Mouse (Mus musculus) kidney, embryonic 16.5 days (tissue): ENCODE measurements around the gene Hadh. TPM values are rescaled to one million over a fixed set of nuclear protein-coding genes. Genes with fewer than 3 reads are reported as not detected.

Source experiments
- ATAC-seq: fragments of 200-750 bp; cut with Nextera tagmentation; 2 replicates; pipeline ENCODE4 v1.8.0; 2017; ENCODE audit warnings: moderate TSS enrichment; ENCODE audit not compliant: low FRiP score, low TSS enrichment
- H3K27ac ChIP-seq: fragments of 300-500 bp; sonication (generic); 2 replicates; pipeline ENCODE4 v1.5.1; 2014; ENCODE audit warnings: low read length
- H3K27me3 ChIP-seq: fragments of 300-500 bp; sonication (generic); 2 replicates; pipeline ENCODE4 v1.6.1; 2014; ENCODE audit warnings: low read length, control low read depth, mixed read lengths; ENCODE audit not compliant: insufficient read depth
- H3K36me3 ChIP-seq: fragments of 300-500 bp; sonication (generic); 2 replicates; pipeline ENCODE4 v1.6.1; 2014; ENCODE audit warnings: low read length, control low read depth, mixed read lengths; ENCODE audit not compliant: insufficient read depth
- H3K4me1 ChIP-seq: fragments of 300-500 bp; sonication (generic); 2 replicates; pipeline ENCODE4 v1.6.1; 2014; ENCODE audit warnings: low read length, control low read depth, mixed read lengths; ENCODE audit not compliant: insufficient read depth
- H3K4me2 ChIP-seq: fragments of 300-500 bp; sonication (generic); replicated peaks from 2 replicates; pipeline ENCODE4 v1.6.1; 2014; ENCODE audit warnings: low read depth, low read length
- H3K4me3 ChIP-seq: fragments of 300-500 bp; sonication (generic); 2 replicates; pipeline ENCODE4 v1.5.1; 2014; ENCODE audit warnings: mild to moderate bottlenecking, low read length
- H3K9ac ChIP-seq: fragments of 300-500 bp; sonication (generic); replicated peaks from 2 replicates; pipeline ENCODE4 v1.6.1; 2014; ENCODE audit warnings: low read length
- H3K9me3 ChIP-seq: fragments of 300-500 bp; sonication (generic); 2 replicates; pipeline ENCODE4 v1.6.1; 2016; ENCODE audit warnings: low read length, control low read depth
- WGBS: fragments of 180-500 bp; shearing (Covaris S2); extraction: QIAGEN DNeasy Blood & Tissue Kit; methylation state at CpG from one replicate; pipeline ENCODE4 v1.1.7; 2014; 5-methylcytosine and 5-hydroxymethylcytosine counted together
- polyA plus RNA-seq: library from polyadenylated mRNA; unstranded; fragments of >200 nt; fragmentation: Nextera tagmentation; extraction: Ambion mirVana; gene quantifications from 2 replicates; pipeline ENCODE4 v1.2.1, GENCODE M21; 2015

Hadh gene
- polyA plus RNA-seq, 1 experiment from 2014 or later = 132 TPM

GRCm38 (mm10) chr3:131237785-131238633 lies 33.9 kb downstream of the Hadh start:
- Histone ChIP-seq H3K4me2 (no peak overlapping the region), H3K9me3 (no peaks in the 10 kb centered on the region), H3K27ac (no peak overlapping the region), H3K9ac (no peak overlapping the region), H3K27me3 (no peaks in the 10 kb centered on the region), H3K4me1 (no peaks in the 10 kb centered on the region), H3K36me3 (peaks cover 16% of the 10 kb centered on the region), H3K4me3 (no peak overlapping the region)
- WGBS = 56% methylated on average over 19 of the region's 19 CpGs
- peak; percentile 80 for ATAC-seq

GRCm38 (mm10) chr3:131237061-131237460 lies 34.8 kb downstream of the Hadh start:
- Histone ChIP-seq H3K4me3 (no peak overlapping the region), H3K27ac (no peak overlapping the region), H3K27me3 (no peaks in the 10 kb centered on the region), H3K9ac (no peak overlapping the region), H3K36me3 (peaks cover 20% of the 10 kb centered on the region), H3K4me1 (no peaks in the 10 kb centered on the region), H3K9me3 (no peaks in the 10 kb centered on the region), H3K4me2 (no peak overlapping the region)
- 86% methylated on average over 6 of the region's 6 CpGs for WGBS
- ATAC-seq = 0 out of 2 replicates have a peak, but pooled peaks have one; percentile 4

GRCm38 (mm10) chr3:131228083-131228482 lies 43.8 kb downstream of the Hadh start:
- ATAC-seq = no peak
- Histone ChIP-seq H3K9ac (no peak overlapping the region), H3K4me1 (no peaks in the 10 kb centered on the region), H3K27me3 (no peaks in the 10 kb centered on the region), H3K36me3 (peaks cover 7% of the 10 kb centered on the region; the same call in 1 of the 2 replicates), H3K4me2 (no peak overlapping the region), H3K27ac (no peak overlapping the region), H3K9me3 (no peaks in the 10 kb centered on the region), H3K4me3 (no peak overlapping the region)
- 78% methylated on average over 6 of the region's 6 CpGs for WGBS

- no peak overlapping the region for H3K27ac ChIP-seq
- H3K27me3 ChIP-seq = no peaks in the 10 kb centered on the region
- ATAC-seq = no peak
- H3K36me3 ChIP-seq = no peaks in the 10 kb centered on the region
- H3K9ac ChIP-seq = no peak overlapping the region
- WGBS = 81% methylated on average over 14 of the region's 14 CpGs
- no peak overlapping the region for H3K4me3 ChIP-seq
- H3K4me2 ChIP-seq = no peak overlapping the region
- H3K4me1 ChIP-seq = peaks cover 7% of the 10 kb centered on the region; the same call in 1 of the 2 replicates
- H3K9me3 ChIP-seq = no peaks in the 10 kb centered on the region
These were observed 53.1 kb downstream of the Hadh start for GRCm38 (mm10) chr3:131218636-131219390.

DNA sequence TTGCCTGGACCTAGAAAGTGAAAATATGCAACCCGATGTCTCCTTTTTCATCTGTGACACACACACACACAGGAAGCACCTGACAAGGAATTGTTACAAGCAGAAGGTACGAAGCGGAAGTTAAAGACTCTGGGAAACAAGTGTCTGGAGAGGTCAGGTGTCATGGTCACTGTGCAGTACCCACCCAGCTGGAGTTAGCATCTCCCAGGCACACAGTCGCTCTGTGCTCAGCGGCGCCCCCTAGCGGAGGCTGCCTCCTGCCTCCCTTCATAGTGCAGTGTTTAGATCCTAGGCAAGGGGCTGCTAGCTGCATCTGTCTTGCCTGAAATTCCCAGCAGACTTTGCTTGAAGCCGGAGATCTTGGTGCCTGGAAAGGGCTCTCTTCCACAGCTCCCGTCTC lies 57.1 kb downstream of the Hadh start:
- H3K27ac ChIP-seq = 0 out of 2 replicates have a peak overlapping the region, but pooled peaks have one; percentile 3
- WGBS = 58% methylated on average over 9 of the region's 9 CpGs

GRCm38 (mm10) chr3:131214060-131214658 lies 57.7 kb downstream of the Hadh start:
- peak; percentile 60; the same call in 1 of the 2 replicates for ATAC-seq
- Histone ChIP-seq H3K9ac (no peak overlapping the region), H3K27ac (0 out of 2 replicates have a peak overlapping the region, but pooled peaks have one; percentile 3), H3K9me3 (no peaks in the 10 kb centered on the region), H3K4me3 (no peak overlapping the region), H3K4me1 (peaks cover 7% of the 10 kb centered on the region; the same call in 1 of the 2 replicates), H3K27me3 (no peaks in the 10 kb centered on the region), H3K4me2 (no peak overlapping the region), H3K36me3 (no peaks in the 10 kb centered on the region)
- 42% methylated on average over 9 of the region's 9 CpGs for whole genome bisulfite sequencing

More for the DNA sequence above, 57.1 kb downstream of the Hadh start:
- Histone ChIP-seq H3K9ac (no peak overlapping the region), H3K9me3 (no peaks in the 10 kb centered on the region), H3K4me1 (peaks cover 7% of the 10 kb centered on the region; the same call in 1 of the 2 replicates), H3K36me3 (no peaks in the 10 kb centered on the region), H3K4me2 (no peak overlapping the region), H3K27me3 (no peaks in the 10 kb centered on the region), H3K4me3 (no peak overlapping the region)
- 0 out of 2 replicates have a peak, but pooled peaks have one; percentile 58 for ATAC-seq

- 85% methylated on average over 7 of the region's 7 CpGs for WGBS
- Histone ChIP-seq H3K9me3 (no peaks in the 10 kb centered on the region), H3K4me3 (no peak overlapping the region), H3K9ac (no peak overlapping the region), H3K27me3 (no peaks in the 10 kb centered on the region), H3K4me2 (no peak overlapping the region), H3K4me1 (peaks cover 7% of the 10 kb centered on the region; the same call in 1 of the 2 replicates), H3K27ac (no peak overlapping the region), H3K36me3 (no peaks in the 10 kb centered on the region)
- no peak for ATAC-seq
These were observed 59.7 kb downstream of the Hadh start for GRCm38 (mm10) chr3:131212200-131212599.

GRCm38 (mm10) chr3:131208265-131208891 lies 63.5 kb downstream of the Hadh start:
- no peaks in the 10 kb centered on the region for H3K27me3 ChIP-seq

DNA sequence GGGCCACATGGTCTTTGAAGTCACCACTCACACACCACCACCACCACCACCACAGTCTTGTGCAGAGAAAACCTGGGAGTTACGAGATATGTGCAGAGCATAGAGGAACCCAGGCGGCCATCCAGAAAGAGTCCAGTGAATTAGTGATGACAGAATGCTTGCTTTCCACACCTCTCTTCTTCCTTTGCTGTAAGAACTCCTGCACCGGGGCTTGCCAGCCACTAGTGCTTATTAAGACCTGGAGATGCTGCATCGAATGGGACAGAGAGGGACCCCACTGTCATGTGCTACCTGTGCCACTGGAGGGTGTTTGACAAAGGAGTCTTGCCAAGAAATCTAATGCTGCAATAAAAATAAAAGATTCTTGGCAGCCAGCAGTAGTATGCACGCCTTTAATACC lies 64.1 kb downstream of the Hadh start:
- no peaks in the 10 kb centered on the region for H3K27me3 ChIP-seq
- H3K36me3 ChIP-seq = no peaks in the 10 kb centered on the region
- no peak overlapping the region for H3K9ac ChIP-seq
- no peaks in the 10 kb centered on the region for H3K9me3 ChIP-seq
- WGBS = 82% methylated on average over 5 of the region's 5 CpGs
- no peak overlapping the region for H3K4me3 ChIP-seq
- no peak overlapping the region for H3K27ac ChIP-seq
- no peak overlapping the region for H3K4me2 ChIP-seq
- no peaks in the 10 kb centered on the region for H3K4me1 ChIP-seq
- 0 out of 2 replicates have a peak, but pooled peaks have one; percentile 2 for ATAC-seq

More at GRCm38 (mm10) chr3:131208265-131208891, 63.5 kb downstream of the Hadh start:
- H3K27ac ChIP-seq = no peak overlapping the region
- H3K9ac ChIP-seq = no peak overlapping the region
- H3K9me3 ChIP-seq = no peaks in the 10 kb centered on the region
- H3K4me3 ChIP-seq = no peak overlapping the region
- H3K4me2 ChIP-seq = no peak overlapping the region
- H3K36me3 ChIP-seq = no peaks in the 10 kb centered on the region
- WGBS = 78% methylated on average over 13 of the region's 13 CpGs
- ATAC-seq = 0 out of 2 replicates have a peak, but pooled peaks have one; percentile 23
- H3K4me1 ChIP-seq = no peaks in the 10 kb centered on the region
